Mouse (Mus musculus): Measurements from ENCODE around the gene Slc5a5.

DNA sequence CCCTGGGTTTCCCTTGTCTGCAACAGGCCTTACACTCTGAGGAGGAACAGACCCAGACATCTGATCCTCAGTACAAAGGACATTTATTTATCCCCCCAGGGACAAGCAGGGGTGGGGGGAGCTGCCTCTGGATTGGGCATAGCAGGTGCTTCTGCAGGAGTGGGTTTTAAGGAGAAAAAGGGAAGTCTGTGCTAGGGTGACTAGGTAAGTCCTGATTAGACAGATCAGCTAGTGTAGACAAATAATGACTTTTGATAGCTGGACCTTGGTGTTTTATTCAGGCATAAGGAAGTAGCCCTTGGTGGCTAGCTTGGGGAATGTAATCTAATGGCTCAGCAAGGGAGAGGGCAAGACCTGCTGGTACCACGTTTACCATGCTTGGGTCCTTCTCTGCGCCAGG is 6.7 kb upstream of the Slc5a5 start:
- no peak for TF ChIP-seq EP300 (IDR thresholded peaks at IDR 0.05; ENCODE audit: low read depth)
- TF ChIP-seq CTCF (IDR thresholded peaks at IDR 0.05; ENCODE audit: low read depth) = no peak

Measured in liver, embryonic 14.5 days (tissue).